Mouse (Mus musculus) heart, adult 18-20 months (tissue): ENCODE measurements at regions not wholly inside any gene's neighbourhood (a gene's known extent, or its start where the extent isn't known, plus 50 kb on each side); places are given as distances from the start of the nearest gene placed in this dataset.

Experiments used
- DNase-seq, 2 experiments: peaks; one replicate each; pipeline ENCODE4 v3.0.0; 2021 to 2022; ENCODE audit warnings: mixed read lengths in 1 of 2

GRCm38 (mm10) chr8:54330106-54330505 is 199.3 kb upstream of the Asb5 start:
- no peak for DNase-seq

- no peak for DNase-seq
Measured at GRCm38 (mm10) chr8:54331883-54332282, 197.5 kb upstream of the Asb5 start.

GRCm38 (mm10) chr8:54351123-54351522 is 178.3 kb upstream of the Asb5 start:
- DNase-seq = no peak

GRCm38 (mm10) chr8:54361716-54362115 is 167.7 kb upstream of the Asb5 start:
- peak in 1 of 2 experiments; percentile 9 for DNase-seq

- DNase-seq = no peak
Measured at GRCm38 (mm10) chr8:54370501-54370900, 158.9 kb upstream of the Asb5 start.

- DNase-seq = no peak
Measured at GRCm38 (mm10) chr8:54371073-54371472, 158.3 kb upstream of the Asb5 start.

GRCm38 (mm10) chr8:54372921-54373320 is 156.5 kb upstream of the Asb5 start:
- no peak for DNase-seq

GRCm38 (mm10) chr8:54375373-54376098 is 153.8 kb upstream of the Asb5 start:
- DNase-seq = no peak

- DNase-seq = no peak
Measured at GRCm38 (mm10) chr8:54380191-54380590, 149.2 kb upstream of the Asb5 start.

GRCm38 (mm10) chr8:54392866-54393265 is 136.5 kb upstream of the Asb5 start:
- peak; percentile 12 to 28 for DNase-seq

- peak; percentile 39 to 76 for DNase-seq
Measured at GRCm38 (mm10) chr8:54393466-54394197, 135.7 kb upstream of the Asb5 start.

- no peak for DNase-seq
Measured at GRCm38 (mm10) chr8:54405723-54406122, 123.7 kb upstream of the Asb5 start.

GRCm38 (mm10) chr8:54414092-54414799 is 115.1 kb upstream of the Asb5 start:
- no peak for DNase-seq

- DNase-seq = no peak
Measured at GRCm38 (mm10) chr8:54416691-54417090, 112.7 kb upstream of the Asb5 start.

GRCm38 (mm10) chr8:54418035-54418434 is 111.3 kb upstream of the Asb5 start:
- no peak for DNase-seq

- DNase-seq = peak in 1 of 2 experiments; percentile 6
Measured at GRCm38 (mm10) chr8:54420339-54421098, 108.9 kb upstream of the Asb5 start.

- DNase-seq = no peak
Measured at GRCm38 (mm10) chr8:54425039-54425438, 104.3 kb upstream of the Asb5 start.

GRCm38 (mm10) chr8:54435694-54436093 is 93.7 kb upstream of the Asb5 start:
- no peak for DNase-seq

- DNase-seq = no peak
Measured at GRCm38 (mm10) chr8:54441143-54441542, 88.2 kb upstream of the Asb5 start.

GRCm38 (mm10) chr8:54442395-54442794 is 87.0 kb upstream of the Asb5 start:
- no peak for DNase-seq

GRCm38 (mm10) chr8:54446370-54446769 is 83.0 kb upstream of the Asb5 start:
- DNase-seq = peak in 1 of 2 experiments; percentile 30

GRCm38 (mm10) chr8:54449811-54450210 is 79.6 kb upstream of the Asb5 start:
- no peak for DNase-seq
